Mouse (Mus musculus) spleen, adult 18-20 months (tissue): Measurements from ENCODE around the gene 1700001C19Rik.

Source experiments
- DNase-seq, 2 experiments: peaks; one replicate each; pipeline ENCODE4 v3.0.0; 2022; ENCODE audit warnings: mixed read lengths in 2 of 2

Gene 1700001C19Rik

GRCm38 (mm10) chr17:47461688-47462087, 24.5 kb upstream of the 1700001C19Rik start:
- DNase-seq: no peak

- DNase-seq: no peak
Observed at GRCm38 (mm10) chr17:47459341-47459919, 22.3 kb upstream of the 1700001C19Rik start.

GRCm38 (mm10) chr17:47458936-47459335, 21.8 kb upstream of the 1700001C19Rik start:
- DNase-seq: no peak

GRCm38 (mm10) chr17:47458310-47458709, 21.1 kb upstream of the 1700001C19Rik start:
- DNase-seq: no peak

- DNase-seq: no peak
Observed at GRCm38 (mm10) chr17:47454675-47455074, 17.5 kb upstream of the 1700001C19Rik start.

GRCm38 (mm10) chr17:47452886-47453285, 15.7 kb upstream of the 1700001C19Rik start:
- no peak for DNase-seq

GRCm38 (mm10) chr17:47450880-47451565, 13.8 kb upstream of the 1700001C19Rik start:
- DNase-seq: no peak

- no peak for DNase-seq
Observed at GRCm38 (mm10) chr17:47450239-47450638, 13.1 kb upstream of the 1700001C19Rik start.

- no peak for DNase-seq
Observed at GRCm38 (mm10) chr17:47449432-47449831, 12.3 kb upstream of the 1700001C19Rik start.

GRCm38 (mm10) chr17:47448523-47449372, 11.6 kb upstream of the 1700001C19Rik start:
- no peak for DNase-seq

GRCm38 (mm10) chr17:47446561-47446960, 9.4 kb upstream of the 1700001C19Rik start:
- DNase-seq: no peak

GRCm38 (mm10) chr17:47446025-47446424, 8.8 kb upstream of the 1700001C19Rik start:
- no peak for DNase-seq

- DNase-seq: no peak
Observed at GRCm38 (mm10) chr17:47445518-47445917, 8.3 kb upstream of the 1700001C19Rik start.

GRCm38 (mm10) chr17:47444113-47444512, 6.9 kb upstream of the 1700001C19Rik start:
- no peak for DNase-seq

GRCm38 (mm10) chr17:47442271-47442670, 5.1 kb upstream of the 1700001C19Rik start:
- DNase-seq: no peak

- no peak for DNase-seq
Observed at GRCm38 (mm10) chr17:47441296-47442051, 4.3 kb upstream of the 1700001C19Rik start.

GRCm38 (mm10) chr17:47440359-47440890, 3.2 kb upstream of the 1700001C19Rik start:
- DNase-seq: no peak

- DNase-seq: no peak
Observed at GRCm38 (mm10) chr17:47439396-47440028, 2.3 kb upstream of the 1700001C19Rik start.

GRCm38 (mm10) chr17:47438611-47439010, 1.4 kb upstream of the 1700001C19Rik start:
- DNase-seq: no peak

GRCm38 (mm10) chr17:47436156-47436906, 845 bp downstream of the 1700001C19Rik start, which contains the start of gene AI661453:
Gene AI661453, plus strand, starts transcription at chr17:47436615.
- DNase-seq: no peak

- no peak for DNase-seq
Observed at GRCm38 (mm10) chr17:47430815-47431214, 6.4 kb downstream of the 1700001C19Rik start.
